Mouse (Mus musculus) MEL (cell line): ENCODE data around the gene Ptgfr. TPM values are rescaled to one million over a fixed set of nuclear protein-coding genes. Genes with fewer than 3 reads are reported as not detected.

Experiments
- DNase-seq: peaks from one replicate; pipeline ENCODE4 v3.0.0; 2011; ENCODE audit warnings: low read depth, low spot score
- H3K27ac ChIP-seq: 2 replicates; pipeline ENCODE4 v1.5.1; 2012; ENCODE audit warnings: low read depth, mild to moderate bottlenecking, control low read depth, low read length, moderate library complexity; ENCODE audit not compliant: control insufficient read depth
- H3K27me3 ChIP-seq, 2 experiments: fragments of 150-350 bp in 1 of 2; sonication (generic) in 1 of 2; 2 replicates each; pipeline ENCODE4 v1.6.1; 2012; ENCODE audit warnings: low read length in 2 of 2, mild to moderate bottlenecking in 2 of 2, improper control_type of control experiment in 1 of 2, moderate library complexity in 1 of 2; ENCODE audit not compliant: insufficient read depth in 2 of 2, control insufficient read depth in 1 of 2
- H3K36me3 ChIP-seq, 2 experiments: 2 replicates each; pipeline ENCODE4 v1.6.1; 2012 to 2014; ENCODE audit warnings: low read length in 2 of 2, improper control_type of control experiment in 1 of 2, inconsistent platforms in 1 of 2, mild to moderate bottlenecking in 1 of 2; ENCODE audit not compliant: insufficient read depth in 2 of 2, control insufficient read depth in 1 of 2
- H3K4me1 ChIP-seq, 2 experiments: fragments of 150-350 bp in 1 of 2; sonication (generic) in 1 of 2; 2 replicates each; pipeline ENCODE4 v1.6.1; 2012; ENCODE audit warnings: low read length in 2 of 2, improper control_type of control experiment in 1 of 2, mild to moderate bottlenecking in 1 of 2; ENCODE audit not compliant: insufficient read depth in 2 of 2, control insufficient read depth in 1 of 2
- H3K4me3 ChIP-seq, 2 experiments: fragments of 150-350 bp in 1 of 2; sonication (generic) in 1 of 2; 2 replicates each; pipeline ENCODE4 v1.5.1; 2012; ENCODE audit warnings: low read depth in 2 of 2, low read length in 2 of 2, mild to moderate bottlenecking in 2 of 2, moderate library complexity in 2 of 2, control low read depth in 1 of 2, improper control_type of control experiment in 1 of 2; ENCODE audit not compliant: control insufficient read depth in 1 of 2, insufficient read depth in 1 of 2
- H3K79me2 ChIP-seq: 2 replicates; pipeline ENCODE4 v1.6.1; 2012; ENCODE audit warnings: mild to moderate bottlenecking, low read length, moderate library complexity; ENCODE audit not compliant: control insufficient read depth, poor library complexity, insufficient read depth
- H3K9ac ChIP-seq: 2 replicates; pipeline ENCODE4 v1.6.1; 2012; ENCODE audit warnings: low read depth, mild to moderate bottlenecking, control low read depth, low read length, moderate library complexity; ENCODE audit not compliant: control insufficient read depth, poor library complexity, severe bottlenecking
- H3K9me3 ChIP-seq: fragments of 150-350 bp; sonication (generic); replicated peaks from 2 replicates; pipeline ENCODE4 v1.6.1; 2012; ENCODE audit warnings: mild to moderate bottlenecking, low read length, improper control_type of control experiment, moderate library complexity; ENCODE audit not compliant: insufficient read depth
- BHLHE40 ChIP-seq: IDR thresholded peaks from 2 replicates; pipeline ENCODE4 v1.6.1; 2012; ENCODE audit warnings: low read depth, mild to moderate bottlenecking, inconsistent platforms, low read length, improper control_type of control experiment, borderline replicate concordance
- CHD1 ChIP-seq: IDR thresholded peaks from 2 replicates; pipeline ENCODE4 v1.6.1; 2012; ENCODE audit warnings: low read depth, mild to moderate bottlenecking, inconsistent platforms, low read length, improper control_type of control experiment
- CTCF ChIP-seq, 3 experiments: IDR thresholded peaks in 2 of 3; conservative IDR thresholded peaks in 1 of 3; 2 replicates each; pipeline ENCODE4 v1.5.1; 2011 to 2012; ENCODE audit warnings: low read length in 3 of 3, low read depth in 2 of 3, mild to moderate bottlenecking in 2 of 3, improper control_type of control experiment in 1 of 3, inconsistent platforms in 1 of 3, mixed read lengths in 1 of 3, moderate library complexity in 1 of 3; ENCODE audit not compliant: control insufficient read depth in 1 of 3, insufficient read depth in 1 of 3, poor library complexity in 1 of 3, severe bottlenecking in 1 of 3
- ELF1 ChIP-seq: IDR thresholded peaks from 2 replicates; pipeline ENCODE4 v1.6.1; 2014; ENCODE audit warnings: low read depth, mild to moderate bottlenecking, inconsistent platforms, low read length, improper control_type of control experiment, moderate library complexity
- EP300 ChIP-seq, 2 experiments: IDR thresholded peaks; 2 replicates each; pipeline ENCODE4 v1.6.1; 2011; ENCODE audit warnings: improper control_type of control experiment in 2 of 2, low read length in 2 of 2, low read depth in 1 of 2, mild to moderate bottlenecking in 1 of 2
- MAX ChIP-seq: IDR thresholded peaks from 2 replicates; pipeline ENCODE4 v1.6.1; 2011; ENCODE audit warnings: low read length, improper control_type of control experiment
- MXI1 ChIP-seq: IDR thresholded peaks from 2 replicates; pipeline ENCODE4 v1.6.1; 2011; ENCODE audit warnings: mild to moderate bottlenecking, low read depth, low read length, improper control_type of control experiment
- MYB ChIP-seq: IDR thresholded peaks from 2 replicates; pipeline ENCODE4 v1.6.1; 2011; ENCODE audit warnings: mild to moderate bottlenecking, low read depth, low read length, improper control_type of control experiment
- MYC ChIP-seq: IDR thresholded peaks from 2 replicates; pipeline ENCODE4 v1.6.1; 2011; ENCODE audit warnings: low read depth, mild to moderate bottlenecking, low read length, improper control_type of control experiment, moderate library complexity
- NELFE ChIP-seq: IDR thresholded peaks from 2 replicates; pipeline ENCODE4 v1.6.1; 2011; ENCODE audit warnings: low read depth, low read length, improper control_type of control experiment
- POLR2AphosphoS5 ChIP-seq: IDR thresholded peaks from 2 replicates; pipeline ENCODE4 v1.6.1; 2012; ENCODE audit warnings: low read depth, borderline replicate concordance, mild to moderate bottlenecking, inconsistent platforms, low read length, moderate library complexity, mixed read lengths
- TAL1 ChIP-seq: IDR thresholded peaks from 2 replicates; pipeline ENCODE4 v1.6.1; 2012; ENCODE audit warnings: mild to moderate bottlenecking, inconsistent platforms, low read length, moderate library complexity, mixed read lengths
- TBP ChIP-seq: IDR thresholded peaks from 2 replicates; pipeline ENCODE4 v1.8.0; 2011; ENCODE audit warnings: low read depth, low read length, improper control_type of control experiment
- TCF12 ChIP-seq: IDR thresholded peaks from 2 replicates; pipeline ENCODE4 v1.6.1; 2014; ENCODE audit warnings: low read depth, mild to moderate bottlenecking, inconsistent platforms, low read length, improper control_type of control experiment, moderate library complexity
- USF1 ChIP-seq: IDR thresholded peaks from 2 replicates; pipeline ENCODE4 v1.6.1; 2014; ENCODE audit warnings: low read depth, mild to moderate bottlenecking, inconsistent platforms, low read length, improper control_type of control experiment, moderate library complexity
- ZNF384 ChIP-seq: IDR thresholded peaks from 2 replicates; pipeline ENCODE4 v1.6.1; 2012; ENCODE audit warnings: low read depth, mild to moderate bottlenecking, inconsistent platforms, low read length, improper control_type of control experiment
- polyA plus RNA-seq, 2 experiments: library from polyadenylated mRNA; stranded (reverse) in 1 of 2; unstranded in 1 of 2; fragments of >175 nt in 1 of 2; fragments of >200 nt in 1 of 2; gene quantifications; 2 replicates each; pipeline versions ENCODE4 v1.2.1 to v1.2.4; 2012; ENCODE audit warnings: low replicate concordance in 2 of 2, low read depth in 1 of 2; ENCODE audit not compliant: insufficient read length in 2 of 2, insufficient read depth in 1 of 2, missing spikeins in 1 of 2
- total RNA-seq: library from RNA; depleted of rRNA; stranded (reverse); fragments of 300-350 nt; gene quantifications from 2 replicates; pipeline ENCODE4 v1.2.3, GENCODE M21; 2012

Gene Ptgfr
- total and polyA plus RNA-seq, 3 experiments, result not detected

GRCm38 (mm10) chr3:151827950-151828610 lies 9.3 kb downstream of the Ptgfr start:
- H3K27ac ChIP-seq, result no peak overlapping the region
- TF ChIP-seq MAX, result no peak
- no peak for TF ChIP-seq MYB
- TF ChIP-seq MXI1, result no peak
- TF ChIP-seq EP300 (IDR thresholded peaks at IDR 0.05; ENCODE audit: low read depth in 1 of 2, low read length in 2 of 2), result no peak
- TF ChIP-seq CTCF (IDR thresholded peaks at IDR 0.05 in 2 of 3, conservative IDR thresholded peaks at IDR 0.05 in 1 of 3; ENCODE audit: control insufficient read depth in 1 of 3, insufficient read depth in 1 of 3, low read depth in 2 of 3, low read length in 3 of 3, poor library complexity in 1 of 3, severe bottlenecking in 1 of 3), result no peak
- H3K4me3 ChIP-seq, result no peak overlapping the region
- H3K4me1 ChIP-seq, result no peaks in the 10 kb centered on the region
- no peaks in the 10 kb centered on the region for H3K27me3 ChIP-seq
- no peaks in the 10 kb centered on the region for H3K36me3 ChIP-seq
- no peaks in the 10 kb centered on the region for H3K9me3 ChIP-seq
- no peak overlapping the region for H3K9ac ChIP-seq
- H3K79me2 ChIP-seq, result no peaks in the 10 kb centered on the region
- DNase-seq, result no peak

GRCm38 (mm10) chr3:151819811-151820210 lies 17.6 kb downstream of the Ptgfr start:
- DNase-seq, result no peak
- Histone ChIP-seq H3K79me2 (no peaks in the 10 kb centered on the region), H3K4me1 (no peaks in the 10 kb centered on the region), H3K27me3 (no peaks in the 10 kb centered on the region), H3K9ac (no peak overlapping the region), H3K36me3 (no peaks in the 10 kb centered on the region), H3K9me3 (no peaks in the 10 kb centered on the region), H3K4me3 (no peak overlapping the region), H3K27ac (no peak overlapping the region)
- TF ChIP-seq BHLHE40, result no peak
- TF ChIP-seq ELF1, result no peak
- TF ChIP-seq NELFE, result no peak
- TF ChIP-seq TAL1, result no peak
- TF ChIP-seq ZNF384, result no peak
- no peak for TF ChIP-seq TBP
- TF ChIP-seq CHD1, result no peak
- TF ChIP-seq USF1, result no peak
- no peak for TF ChIP-seq POLR2AphosphoS5
- no peak for TF ChIP-seq MYC
- no peak for TF ChIP-seq TCF12

GRCm38 (mm10) chr3:151818265-151818664 lies 19.2 kb downstream of the Ptgfr start:
- peak; percentile 3 for DNase-seq
- H3K27me3 ChIP-seq, result no peaks in the 10 kb centered on the region
- peak in 2 of 3 experiments; percentile 13 to 26; a peak in 2 of 6 replicates for TF ChIP-seq CTCF (IDR thresholded peaks at IDR 0.05 in 2 of 3, conservative IDR thresholded peaks at IDR 0.05 in 1 of 3; ENCODE audit: control insufficient read depth in 1 of 3, insufficient read depth in 1 of 3, low read depth in 2 of 3, low read length in 3 of 3, poor library complexity in 1 of 3, severe bottlenecking in 1 of 3)
- TF ChIP-seq USF1, result no peak
- no peak overlapping the region for H3K9ac ChIP-seq
- H3K9me3 ChIP-seq, result no peaks in the 10 kb centered on the region
- no peak overlapping the region for H3K27ac ChIP-seq
- no peaks in the 10 kb centered on the region for H3K79me2 ChIP-seq
- H3K4me3 ChIP-seq, result no peak overlapping the region
- no peaks in the 10 kb centered on the region for H3K4me1 ChIP-seq
- no peaks in the 10 kb centered on the region for H3K36me3 ChIP-seq
